Mouse (Mus musculus) hindbrain, embryonic 15.5 days (tissue): ENCODE measurements around the gene Ttll6. TPM values are rescaled to one million over a fixed set of nuclear protein-coding genes. Genes with fewer than 3 reads are reported as not detected.

Source experiments
- ATAC-seq: fragments of 200-750 bp; cut with Nextera tagmentation; 2 replicates; pipeline ENCODE4 v1.8.0; 2017; ENCODE audit warnings: low read depth, moderate number of reproducible peaks, moderate TSS enrichment; ENCODE audit not compliant: low FRiP score
- H3K27ac ChIP-seq: fragments of 300-500 bp; sonication (generic); replicated peaks from 2 replicates; pipeline ENCODE4 v1.5.1; 2015; ENCODE audit warnings: mild to moderate bottlenecking, inconsistent platforms
- H3K27me3 ChIP-seq: fragments of 300-500 bp; sonication (generic); 2 replicates; pipeline ENCODE4 v1.6.1; 2015; ENCODE audit warnings: control low read depth, inconsistent platforms
- H3K36me3 ChIP-seq: fragments of 300-500 bp; sonication (generic); 2 replicates; pipeline ENCODE4 v1.6.1; 2015; ENCODE audit warnings: control low read depth, inconsistent platforms
- H3K4me1 ChIP-seq: fragments of 300-500 bp; sonication (generic); replicated peaks from 2 replicates; pipeline ENCODE4 v1.6.1; 2015; ENCODE audit warnings: control low read depth, inconsistent platforms
- H3K4me2 ChIP-seq: fragments of 300-500 bp; sonication (generic); 2 replicates; pipeline ENCODE4 v1.6.1; 2015; ENCODE audit warnings: moderate library complexity, mild to moderate bottlenecking, inconsistent platforms
- H3K4me3 ChIP-seq: fragments of 300-500 bp; sonication (generic); 2 replicates; pipeline ENCODE4 v1.5.1; 2015; ENCODE audit warnings: mild to moderate bottlenecking, inconsistent platforms
- H3K9ac ChIP-seq: fragments of 300-500 bp; sonication (generic); 2 replicates; pipeline ENCODE4 v1.6.1; 2015; ENCODE audit warnings: inconsistent platforms
- H3K9me3 ChIP-seq: fragments of 300-500 bp; sonication (generic); 2 replicates; pipeline ENCODE4 v1.6.1; 2016; ENCODE audit warnings: control low read depth, inconsistent platforms
- WGBS: fragments of 180-500 bp; shearing (Covaris S2); methylation state at CpG from one replicate; pipeline ENCODE4 v1.1.7; 2015; 5-methylcytosine and 5-hydroxymethylcytosine counted together
- polyA plus RNA-seq: library from polyadenylated mRNA; unstranded; fragments of >200 nt; fragmentation: Nextera tagmentation; extraction: Ambion mirVana; gene quantifications from 2 replicates; pipeline ENCODE4 v1.2.1, GENCODE M21; 2015

The Ttll6 gene
- polyA plus RNA-seq, 1 experiment from 2014 or later = 0.43 TPM

GRCm38 (mm10) chr11:96181061-96181460 lies 47.5 kb downstream of the Ttll6 start:
- Histone ChIP-seq H3K36me3 (no peaks in the 10 kb centered on the region), H3K4me3 (no peak overlapping the region), H3K9me3 (peaks cover 5% of the 10 kb centered on the region), H3K9ac (no peak overlapping the region), H3K27ac (no peak overlapping the region), H3K4me2 (no peak overlapping the region), H3K4me1 (no peaks in the 10 kb centered on the region), H3K27me3 (peaks cover 96% of the 10 kb centered on the region)
- ATAC-seq = no peak
- 24% methylated on average over 4 of the region's 4 CpGs for WGBS

- Histone ChIP-seq H3K27me3 (peaks cover 98% of the 10 kb centered on the region), H3K4me1 (no peaks in the 10 kb centered on the region), H3K4me2 (no peak overlapping the region), H3K36me3 (no peaks in the 10 kb centered on the region), H3K27ac (no peak overlapping the region), H3K9ac (no peak overlapping the region), H3K9me3 (peaks cover 5% of the 10 kb centered on the region), H3K4me3 (no peak overlapping the region)
- ATAC-seq = no peak
Observed at GRCm38 (mm10) chr11:96184233-96184632, 50.6 kb downstream of the Ttll6 start.

GRCm38 (mm10) chr11:96187321-96187720 lies 53.7 kb downstream of the Ttll6 start:
- ATAC-seq = no peak
- 16% methylated on average over 4 of the region's 4 CpGs for WGBS

GRCm38 (mm10) chr11:96189810-96190522 lies 56.4 kb downstream of the Ttll6 start:
- Histone ChIP-seq H3K9ac (no peak overlapping the region), H3K27me3 (peaks cover 98% of the 10 kb centered on the region), H3K36me3 (no peaks in the 10 kb centered on the region), H3K4me1 (peaks cover 5% of the 10 kb centered on the region; the same call in 1 of the 2 replicates), H3K27ac (no peak overlapping the region), H3K4me2 (no peak overlapping the region), H3K4me3 (no peak overlapping the region), H3K9me3 (no peaks in the 10 kb centered on the region)
- under 1% methylated on average over 28 of the region's 28 CpGs for WGBS
- ATAC-seq = no peak

More at GRCm38 (mm10) chr11:96187321-96187720, 53.7 kb downstream of the Ttll6 start:
- no peak overlapping the region for H3K27ac ChIP-seq
- no peak overlapping the region for H3K9ac ChIP-seq
- peaks cover 5% of the 10 kb centered on the region for H3K9me3 ChIP-seq
- no peak overlapping the region for H3K4me3 ChIP-seq
- H3K27me3 ChIP-seq = peaks cover 97% of the 10 kb centered on the region
- H3K36me3 ChIP-seq = no peaks in the 10 kb centered on the region
- no peak overlapping the region for H3K4me2 ChIP-seq
- no peaks in the 10 kb centered on the region for H3K4me1 ChIP-seq

- no peak overlapping the region for H3K4me3 ChIP-seq
- no peaks in the 10 kb centered on the region for H3K9me3 ChIP-seq
- H3K36me3 ChIP-seq = no peaks in the 10 kb centered on the region
- no peak overlapping the region for H3K9ac ChIP-seq
- no peak overlapping the region for H3K27ac ChIP-seq
- WGBS = 3% methylated on average over 5 of the region's 5 CpGs
- ATAC-seq = no peak
- H3K4me1 ChIP-seq = peaks cover 5% of the 10 kb centered on the region; the same call in 1 of the 2 replicates
- peaks cover 98% of the 10 kb centered on the region for H3K27me3 ChIP-seq
- no peak overlapping the region for H3K4me2 ChIP-seq
Observed at GRCm38 (mm10) chr11:96191132-96191531, 57.5 kb downstream of the Ttll6 start.

- H3K27ac ChIP-seq = no peak within 1 kb of the TSS
- under 1% methylated on average over 35 of the region's 35 CpGs for WGBS
- H3K4me2 ChIP-seq = peak within 1 kb of the TSS; percentile 36
- H3K9ac ChIP-seq = no peak within 1 kb of the TSS
- H3K36me3 ChIP-seq = no peaks in the 10 kb centered on the region
- no peaks in the 10 kb centered on the region for H3K9me3 ChIP-seq
- H3K27me3 ChIP-seq = peaks cover 98% of the 10 kb centered on the region
- H3K4me3 ChIP-seq = peak within 1 kb of the TSS; percentile 18
- ATAC-seq = no peak
- peaks cover 5% of the 10 kb centered on the region; the same call in 1 of the 2 replicates for H3K4me1 ChIP-seq
Observed at GRCm38 (mm10) chr11:96193521-96194400, 60.2 kb downstream of the Ttll6 start, which contains the start of gene Hoxb13. Gene Hoxb13, plus strand, starts transcription at chr11:96194316.

GRCm38 (mm10) chr11:96194401-96194710 lies 60.8 kb downstream of the Ttll6 start:
- ATAC-seq = no peak
- no peaks in the 10 kb centered on the region for H3K9me3 ChIP-seq
- H3K36me3 ChIP-seq = no peaks in the 10 kb centered on the region
- H3K4me1 ChIP-seq = peaks cover 5% of the 10 kb centered on the region; the same call in 1 of the 2 replicates
- WGBS = 2% methylated on average over 10 of the region's 10 CpGs
- no peak overlapping the region for H3K9ac ChIP-seq
- peaks cover 96% of the 10 kb centered on the region for H3K27me3 ChIP-seq
- H3K4me3 ChIP-seq = peak overlapping the region; percentile 18
- peak overlapping the region; percentile 36 for H3K4me2 ChIP-seq
- no peak overlapping the region for H3K27ac ChIP-seq

GRCm38 (mm10) chr11:96194961-96195640 lies 61.5 kb downstream of the Ttll6 start:
- Histone ChIP-seq H3K27ac (no peak overlapping the region), H3K4me2 (no peak overlapping the region), H3K27me3 (peaks cover 98% of the 10 kb centered on the region), H3K36me3 (no peaks in the 10 kb centered on the region), H3K9ac (no peak overlapping the region), H3K9me3 (no peaks in the 10 kb centered on the region), H3K4me3 (no peak overlapping the region), H3K4me1 (peaks cover 5% of the 10 kb centered on the region; the same call in 1 of the 2 replicates)
- ATAC-seq = no peak
- WGBS = 9% methylated on average over 11 of the region's 11 CpGs

GRCm38 (mm10) chr11:96195769-96196280 lies 62.2 kb downstream of the Ttll6 start:
- no peak overlapping the region for H3K27ac ChIP-seq
- no peak overlapping the region for H3K4me3 ChIP-seq
- H3K4me1 ChIP-seq = peaks cover 5% of the 10 kb centered on the region; the same call in 1 of the 2 replicates
- peaks cover 98% of the 10 kb centered on the region for H3K27me3 ChIP-seq
- H3K36me3 ChIP-seq = no peaks in the 10 kb centered on the region
- WGBS = 3% methylated on average over 20 of the region's 20 CpGs
- no peak overlapping the region for H3K4me2 ChIP-seq
- no peak overlapping the region for H3K9ac ChIP-seq
- no peaks in the 10 kb centered on the region for H3K9me3 ChIP-seq
- no peak for ATAC-seq

GRCm38 (mm10) chr11:96198642-96199041 lies 65.1 kb downstream of the Ttll6 start:
- Histone ChIP-seq H3K4me1 (peaks cover 5% of the 10 kb centered on the region; the same call in 1 of the 2 replicates), H3K27ac (no peak overlapping the region), H3K36me3 (no peaks in the 10 kb centered on the region), H3K9ac (no peak overlapping the region), H3K4me2 (no peak overlapping the region), H3K9me3 (no peaks in the 10 kb centered on the region), H3K27me3 (peaks cover 96% of the 10 kb centered on the region), H3K4me3 (no peak overlapping the region)
- WGBS = 3% methylated on average over 12 of the region's 12 CpGs
- no peak for ATAC-seq

GRCm38 (mm10) chr11:96199181-96200086 lies 65.8 kb downstream of the Ttll6 start:
- Histone ChIP-seq H3K4me1 (peaks cover under 1% of the 10 kb centered on the region; the same call in 1 of the 2 replicates), H3K9me3 (no peaks in the 10 kb centered on the region), H3K36me3 (no peaks in the 10 kb centered on the region), H3K27me3 (peaks cover 96% of the 10 kb centered on the region), H3K27ac (no peak overlapping the region), H3K9ac (no peak overlapping the region), H3K4me3 (no peak overlapping the region), H3K4me2 (no peak overlapping the region)
- no peak for ATAC-seq
- 2% methylated on average over 22 of the region's 22 CpGs for WGBS
